Mouse (Mus musculus): ENCODE results near the gene Eif2ak3.

- TF ChIP-seq CTCF (IDR thresholded peaks at IDR 0.05; ENCODE audit: extremely low read depth, insufficient read length, insufficient replicate concordance, low read depth, low read length) (no peak), POLR2A (IDR thresholded peaks at IDR 0.05; ENCODE audit: low read depth, low read length) (no peak)
Measured at GRCm38 (mm10) chr6:70862726-70863125, 18.4 kb downstream of the Eif2ak3 start.
